Mouse (Mus musculus): ENCODE data around the gene Mrpl14. TPM values are rescaled to one million over a fixed set of nuclear protein-coding genes. Genes with fewer than 3 reads are reported as not detected.

Mrpl14 gene
- polyA plus RNA-seq, 1 experiment: 106 TPM

DNA sequence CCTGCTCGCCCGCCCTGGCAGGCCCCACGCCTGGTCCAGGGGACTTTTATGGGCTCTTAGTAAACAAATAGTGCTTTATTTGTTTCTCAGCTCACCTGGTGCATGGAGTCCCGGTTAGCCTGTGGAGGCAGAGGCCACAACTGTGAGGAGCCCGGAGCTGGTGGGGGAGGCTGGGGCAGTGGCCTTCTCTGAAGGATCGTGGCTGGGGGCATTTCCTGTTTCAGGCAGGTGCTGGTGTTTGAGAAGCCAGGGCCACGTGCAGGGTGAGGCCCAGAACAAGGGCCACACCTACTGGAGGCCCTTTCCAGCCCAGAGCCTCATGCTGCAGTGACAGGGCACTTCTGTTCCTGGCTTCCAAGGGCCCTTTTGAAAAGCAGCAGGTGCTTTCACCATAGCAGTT, 40.1 kb downstream of the Mrpl14 start:
- DNase-seq (ENCODE audit: low spot score): no peak

DNA sequence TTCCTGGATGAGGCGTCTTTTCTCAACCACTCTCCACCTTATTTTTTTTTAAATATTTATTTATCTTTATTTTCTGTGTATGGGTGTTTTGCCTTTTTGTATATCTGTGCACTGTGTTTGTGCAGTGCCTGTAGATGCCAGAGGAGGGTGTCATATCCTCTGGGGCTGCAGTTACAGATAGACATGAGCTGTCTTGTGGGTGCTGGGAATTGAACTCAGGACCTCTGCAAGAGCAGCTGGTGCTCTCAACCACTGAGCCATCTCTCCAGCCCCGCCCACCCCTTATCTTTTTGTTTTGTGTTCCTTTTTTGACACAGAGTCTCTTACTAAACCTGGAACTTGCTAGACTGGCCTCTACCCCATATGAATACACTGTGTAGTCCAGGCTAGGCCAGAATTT, 41.4 kb downstream of the Mrpl14 start:
- no peak for DNase-seq (ENCODE audit: low spot score)

DNA sequence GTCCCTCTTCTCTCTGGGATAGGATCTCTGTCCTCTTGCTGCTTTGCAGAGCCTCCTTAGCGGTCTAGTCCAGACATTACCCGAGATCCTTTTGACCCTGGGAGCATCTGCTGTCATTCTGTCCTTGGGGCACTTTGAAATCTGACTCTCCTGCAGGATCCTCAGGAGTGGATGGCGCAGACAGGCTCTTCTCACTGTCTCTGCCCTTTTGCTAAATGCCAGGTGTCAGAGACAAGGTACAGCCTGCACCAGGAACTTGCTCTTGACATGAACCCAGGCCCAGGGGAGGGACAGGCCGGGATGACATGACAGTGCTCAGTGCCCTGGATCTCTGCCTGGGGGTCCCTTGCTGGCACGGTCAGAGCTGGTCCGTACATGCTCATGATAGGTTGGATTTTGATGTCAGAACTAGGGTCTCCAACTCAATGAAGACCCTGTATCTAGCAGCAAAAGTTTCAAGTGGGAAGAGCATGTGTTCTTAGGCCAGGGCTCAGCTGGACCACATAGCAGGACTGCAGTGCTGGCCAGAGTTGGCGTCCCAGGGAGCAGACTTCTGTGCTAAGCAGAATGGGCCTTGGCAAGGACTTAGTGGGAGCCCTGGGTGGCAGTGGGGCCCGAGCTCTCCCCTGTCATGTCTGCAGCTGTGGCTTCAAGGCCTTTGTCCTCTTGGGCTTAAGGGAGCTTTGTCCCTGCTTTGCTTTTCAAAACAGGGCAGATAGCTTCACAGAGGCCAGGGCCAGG, 42.0 kb downstream of the Mrpl14 start:
- no peak for DNase-seq (ENCODE audit: low spot score)

DNA sequence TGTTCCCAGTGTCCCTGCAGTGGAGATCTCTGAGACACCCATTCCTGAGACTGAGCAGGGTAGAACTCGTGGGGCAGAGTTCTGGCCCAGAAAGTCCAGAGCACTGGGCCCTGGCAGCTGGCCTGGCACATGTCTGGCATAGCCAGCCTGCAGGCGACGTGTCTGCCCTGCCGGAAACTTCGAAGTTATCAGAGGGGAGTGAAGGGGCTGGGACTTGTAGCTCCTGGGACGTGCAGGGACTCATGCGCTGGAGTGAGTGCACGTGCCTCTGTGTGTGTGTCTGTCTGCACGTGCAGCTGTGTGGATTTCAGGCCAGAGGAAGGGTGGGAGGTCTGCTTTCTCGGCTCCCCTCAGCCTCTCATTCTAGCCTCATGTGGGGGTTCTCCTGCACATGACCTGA, 43.3 kb downstream of the Mrpl14 start:
- no peak for DNase-seq (ENCODE audit: low spot score)

DNA sequence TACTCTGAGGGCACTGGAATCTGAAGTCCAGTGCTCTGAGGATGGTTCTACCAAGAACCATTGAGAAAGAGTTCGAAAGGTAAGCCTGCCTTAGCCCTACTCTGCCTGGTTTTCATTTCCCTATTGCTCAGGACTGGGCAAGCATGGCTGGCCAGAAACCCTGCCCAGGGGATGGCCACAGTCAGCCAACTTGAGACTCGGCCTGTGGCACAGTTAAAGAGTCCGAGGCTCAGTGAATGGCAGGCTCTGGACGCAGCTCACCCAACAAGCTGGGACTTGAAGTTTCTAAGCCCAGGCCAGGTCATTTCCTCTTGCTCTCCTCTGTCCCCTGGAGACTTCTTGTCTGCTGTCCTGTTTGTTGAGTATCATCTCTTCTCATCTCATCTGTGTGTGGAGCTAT, 44.6 kb downstream of the Mrpl14 start:
- DNase-seq (ENCODE audit: low spot score): no peak

DNA sequence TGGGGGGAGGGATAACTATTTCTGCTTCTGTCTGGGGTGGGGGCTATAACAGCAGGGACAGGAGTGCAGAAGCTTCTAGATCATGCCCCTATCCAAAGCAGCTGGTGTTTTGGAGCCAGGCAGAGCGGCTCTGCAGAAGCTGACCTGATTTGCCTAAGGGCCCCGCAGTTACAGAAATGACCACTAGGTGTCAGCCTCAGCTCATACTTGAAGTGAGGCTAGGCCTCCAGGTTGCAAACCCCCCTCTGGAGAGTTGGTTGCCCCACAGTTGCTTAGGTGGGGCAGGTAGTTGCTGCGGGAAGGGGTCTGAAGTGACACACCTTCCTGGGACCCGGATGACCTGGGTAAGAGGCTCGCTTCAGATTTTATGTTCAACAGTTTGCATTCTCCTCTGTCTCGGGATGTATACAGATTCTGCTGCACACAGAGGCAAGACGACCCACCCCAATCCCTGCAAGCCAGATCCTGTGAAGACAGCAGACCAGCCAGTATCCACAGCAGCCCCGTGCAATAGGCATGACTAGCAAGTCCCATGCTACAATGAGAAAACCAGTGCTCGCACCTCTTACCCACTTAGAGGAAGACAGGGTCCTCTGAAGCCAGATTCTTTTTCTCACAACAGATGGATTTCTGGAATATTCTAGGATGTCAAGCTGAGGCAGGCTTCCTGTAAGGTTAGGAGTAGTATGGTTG, 45.2 kb downstream of the Mrpl14 start:
- DNase-seq (ENCODE audit: low spot score): peak; percentile 74

DNA sequence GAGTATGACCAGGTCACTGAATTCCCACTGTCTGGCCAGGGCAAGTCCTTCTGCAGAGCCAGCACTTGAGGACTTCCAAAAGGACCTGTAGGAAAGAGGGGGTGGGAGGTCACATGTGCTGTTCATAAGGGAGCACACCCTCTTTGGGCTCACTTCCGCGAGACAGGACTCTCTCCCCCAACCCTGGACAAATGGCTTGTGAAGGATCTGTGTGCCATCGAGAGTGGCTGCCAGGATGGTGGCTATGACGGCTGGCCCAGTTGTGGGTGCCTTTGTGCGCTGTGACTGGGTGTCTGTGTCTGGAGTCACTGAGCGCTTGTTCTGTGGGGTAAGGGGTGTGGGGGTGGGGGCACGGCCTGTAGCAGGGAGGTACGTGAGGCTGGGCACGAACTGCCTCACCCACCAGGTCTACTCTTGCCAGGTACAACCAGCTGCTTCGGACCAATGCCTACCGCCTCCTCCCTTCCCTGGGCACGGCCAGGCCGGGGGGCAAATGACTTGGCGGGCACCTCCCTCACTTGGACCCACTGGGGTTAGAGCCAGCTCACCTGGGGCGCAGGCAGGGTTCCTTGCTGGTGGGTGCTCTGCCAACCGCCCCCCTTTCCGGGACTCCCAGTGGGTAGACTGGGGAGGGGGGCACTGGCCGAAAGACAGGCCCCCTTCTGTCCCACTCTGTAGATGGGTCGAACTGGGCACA, 47.1 kb downstream of the Mrpl14 start:
- no peak for DNase-seq (ENCODE audit: low spot score)

DNA sequence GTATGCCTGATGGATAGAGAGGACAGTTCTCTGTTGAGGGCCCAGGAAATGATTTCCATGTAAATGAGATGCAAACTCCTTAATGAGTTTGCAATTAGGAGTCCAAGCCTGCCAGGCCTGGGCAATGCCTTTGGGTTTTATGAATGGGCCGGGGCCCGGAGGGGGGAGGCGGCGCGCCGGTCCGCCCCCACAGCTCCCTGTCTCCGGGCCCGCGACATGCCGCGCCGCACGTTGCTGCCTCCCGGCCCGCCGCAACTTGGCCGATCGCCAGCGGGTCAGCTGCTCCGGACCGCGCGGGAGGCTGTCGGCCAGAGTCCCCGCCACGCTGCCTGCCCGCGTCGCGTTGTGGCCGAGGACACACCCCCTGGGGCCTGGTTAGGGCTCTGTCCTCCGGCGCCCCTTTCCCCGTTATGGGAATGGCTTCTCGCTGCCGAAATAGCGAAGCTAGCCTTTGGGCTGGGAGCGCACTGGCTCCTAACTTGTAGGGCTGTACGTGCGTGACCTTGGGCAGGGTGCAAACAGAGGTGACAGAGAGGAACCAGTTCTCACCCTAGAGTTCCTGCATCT, 47.7 kb downstream of the Mrpl14 start, which contains the start of gene 1600014C23Rik:
Gene 1600014C23Rik, minus strand, starts transcription at position 110 of the 567 bp plus-strand sequence.
- no peak for DNase-seq (ENCODE audit: low spot score)

DNA sequence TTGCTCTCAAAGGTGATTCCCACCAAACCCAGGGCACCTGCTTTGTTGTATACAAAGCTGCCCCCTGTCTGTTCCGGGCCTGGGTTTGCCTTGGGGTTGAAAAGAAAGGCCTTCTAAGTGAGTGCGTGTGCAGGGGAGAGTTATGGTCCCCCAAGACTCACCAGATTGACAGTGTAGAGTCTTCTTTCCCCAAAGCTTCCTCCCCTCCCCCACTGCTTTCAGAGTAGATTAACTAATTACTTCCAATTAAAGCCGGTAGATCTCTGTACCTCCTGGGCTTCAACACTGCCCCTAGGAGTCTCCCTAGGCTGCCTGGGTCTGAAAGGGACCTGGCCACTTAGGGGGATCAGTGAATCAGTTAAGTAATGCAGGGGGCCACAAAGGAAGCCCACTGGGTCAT, 48.2 kb downstream of the Mrpl14 start:
- DNase-seq (ENCODE audit: low spot score): no peak

DNA sequence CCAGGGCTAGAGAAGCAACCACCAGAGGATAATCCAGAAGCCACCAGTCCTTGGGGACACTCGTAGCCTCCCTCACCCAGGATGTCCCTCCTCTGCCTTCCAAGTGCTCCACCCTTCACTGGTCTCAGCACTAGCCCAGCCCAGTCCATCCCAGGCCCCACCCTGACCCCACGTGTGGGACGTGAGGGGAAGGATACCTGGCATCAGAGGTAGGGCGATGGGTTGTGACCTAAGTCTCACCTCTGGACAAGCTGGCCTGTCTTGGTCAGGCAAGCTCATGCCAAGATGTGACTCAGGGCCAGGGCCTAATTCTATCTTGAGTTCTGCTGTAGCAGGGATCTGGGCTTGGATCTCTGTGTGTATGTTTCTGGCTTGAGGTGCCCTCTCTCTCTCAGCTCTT, 48.8 kb downstream of the Mrpl14 start:
- DNase-seq (ENCODE audit: low spot score): no peak

DNA sequence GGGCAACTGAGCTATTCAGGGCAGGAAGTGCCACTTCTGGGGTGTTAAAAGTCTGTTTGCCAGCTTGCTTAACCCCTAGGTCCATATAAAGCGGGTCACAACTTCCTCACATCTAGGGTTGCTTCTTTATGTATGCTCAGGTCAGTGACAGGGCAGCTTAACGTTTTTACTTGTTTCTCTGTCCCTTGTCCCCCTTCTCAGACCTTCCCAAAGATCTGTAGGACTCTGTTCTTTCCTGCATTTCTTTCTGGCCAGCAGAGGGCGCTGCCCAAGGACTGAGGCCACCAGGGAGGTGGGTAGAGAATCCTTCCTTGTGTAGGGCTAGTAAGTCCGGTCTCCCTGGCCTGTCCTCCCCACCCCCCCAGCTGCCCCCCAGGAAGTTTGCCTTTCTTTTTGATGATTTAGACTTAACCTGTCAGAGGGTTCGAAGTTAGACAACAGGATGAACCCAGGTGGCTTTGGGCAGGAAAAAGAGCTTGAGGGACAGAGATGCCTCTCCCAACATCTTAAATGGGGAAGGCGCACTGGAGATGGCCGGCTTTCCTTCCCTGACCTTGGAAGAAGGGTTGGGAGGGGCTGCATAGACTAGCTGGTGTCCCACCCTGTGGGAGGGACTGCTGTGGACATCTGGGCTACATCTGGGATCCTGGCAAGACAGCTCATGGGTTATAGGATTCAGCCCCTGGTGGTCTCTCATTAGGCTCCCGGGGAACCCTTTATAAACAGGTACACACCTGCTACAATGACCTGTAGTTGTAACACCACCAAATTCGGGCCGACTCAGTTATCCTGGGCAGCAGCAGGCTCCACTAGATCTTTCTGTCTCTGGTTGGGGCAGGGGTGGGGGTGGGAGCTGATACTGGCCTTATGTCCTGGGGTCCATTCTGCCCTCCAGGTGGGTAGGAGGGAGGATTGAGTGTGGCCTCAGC, 49.5 kb downstream of the Mrpl14 start:
- DNase-seq (ENCODE audit: low spot score): peak; percentile 66

DNA sequence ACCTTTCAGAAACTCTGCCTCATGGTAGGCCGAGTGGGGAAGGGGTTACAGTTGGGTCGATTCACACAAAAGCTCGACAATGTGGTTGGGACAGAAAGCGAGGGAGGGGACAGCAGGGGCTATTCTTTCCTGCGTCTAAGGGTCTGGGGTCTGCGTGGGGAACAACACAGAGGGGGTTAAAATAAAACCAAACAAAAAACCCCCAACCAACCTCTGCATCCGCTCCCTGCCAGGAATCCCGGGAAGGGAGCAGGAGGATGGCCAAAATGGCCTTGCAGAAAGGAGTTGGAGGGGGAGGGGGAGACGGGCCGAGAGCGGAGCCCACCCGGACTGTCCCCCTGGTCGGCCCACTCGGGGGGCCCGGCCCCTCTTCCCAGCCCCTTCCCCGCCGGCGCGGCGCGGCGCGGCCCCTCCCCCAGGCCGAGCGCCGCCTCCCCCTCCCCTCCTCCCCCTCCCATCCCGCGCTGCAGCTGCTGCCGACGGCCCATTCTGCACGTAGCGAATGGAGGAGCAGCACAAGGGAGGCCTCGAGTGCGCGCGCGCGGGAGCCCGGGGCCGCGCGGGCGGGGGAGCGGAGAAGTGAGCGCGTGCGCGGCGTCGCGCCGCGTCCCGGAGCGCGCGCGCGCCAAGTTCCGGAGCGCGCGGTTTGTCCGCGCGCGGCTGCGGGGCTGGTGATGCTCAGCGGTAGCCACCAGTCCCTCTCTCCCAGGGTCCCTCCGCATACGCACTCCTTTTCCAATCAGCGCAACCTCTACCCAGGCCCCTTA, 50.4 kb downstream of the Mrpl14 start:
- DNase-seq (ENCODE audit: low spot score): peak; percentile 64

DNA sequence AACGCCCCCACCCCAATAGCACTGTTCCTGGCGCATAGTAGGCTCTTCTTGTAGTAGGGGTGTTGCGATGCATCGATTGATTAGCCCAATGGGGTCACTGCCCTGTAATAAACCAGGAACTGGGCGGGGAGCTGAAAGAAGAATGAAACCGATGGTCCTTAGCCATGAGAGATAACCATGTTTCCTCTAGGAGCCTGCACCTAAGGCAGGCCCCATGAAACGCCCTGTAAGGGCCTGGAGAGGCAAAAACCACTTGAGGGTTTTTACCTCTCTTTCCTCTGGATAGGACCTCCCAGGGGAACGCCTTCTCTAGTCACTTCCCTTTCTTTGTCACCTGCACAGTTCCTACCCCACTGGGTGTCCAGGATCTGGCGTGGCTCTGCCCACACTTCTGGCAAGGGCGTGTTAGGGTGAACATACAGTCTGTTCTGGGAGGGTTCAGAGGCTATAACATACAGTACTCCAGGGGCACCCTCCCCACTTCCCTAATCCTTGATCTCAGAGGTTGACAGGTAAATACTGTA, 51.0 kb downstream of the Mrpl14 start:
- DNase-seq (ENCODE audit: low spot score): no peak

DNA sequence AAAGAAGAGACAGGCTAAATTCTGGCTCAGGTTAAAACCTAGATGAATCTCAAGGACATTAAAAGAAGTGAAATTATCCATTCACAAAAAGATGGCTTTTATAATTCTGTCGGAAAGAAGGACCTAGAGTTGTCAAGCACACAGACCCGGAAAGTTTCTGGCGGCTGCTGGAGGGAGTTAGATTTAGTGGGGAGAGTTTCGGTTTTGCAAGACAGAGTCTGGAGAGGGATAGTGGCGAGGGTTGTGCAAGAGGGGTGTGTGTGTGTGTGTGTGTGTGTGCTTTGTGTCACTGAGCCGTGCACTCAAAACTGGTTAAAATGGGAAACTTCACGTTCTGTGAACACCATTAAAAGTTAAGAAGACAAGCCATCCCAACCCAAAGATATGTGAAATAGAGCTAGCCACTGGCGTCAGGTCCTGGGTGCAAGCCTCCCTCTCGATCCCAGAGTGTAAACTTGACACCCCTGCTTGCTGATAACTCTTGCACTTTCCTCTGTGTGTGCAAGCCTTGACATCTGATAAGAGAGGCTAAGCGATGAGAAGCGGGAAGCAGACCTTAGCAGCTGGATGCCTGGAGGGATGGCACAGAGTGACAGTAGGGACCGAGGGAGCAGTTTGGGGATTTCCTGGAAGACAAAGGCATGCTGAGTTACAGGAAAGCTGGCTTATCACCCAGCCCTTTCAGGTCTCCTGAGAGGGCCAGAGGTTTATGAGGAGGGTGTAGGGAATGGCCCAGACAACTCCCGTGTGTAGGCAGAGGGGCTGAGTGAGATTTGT, 56.4 kb downstream of the Mrpl14 start:
- DNase-seq (ENCODE audit: low spot score): no peak

DNA sequence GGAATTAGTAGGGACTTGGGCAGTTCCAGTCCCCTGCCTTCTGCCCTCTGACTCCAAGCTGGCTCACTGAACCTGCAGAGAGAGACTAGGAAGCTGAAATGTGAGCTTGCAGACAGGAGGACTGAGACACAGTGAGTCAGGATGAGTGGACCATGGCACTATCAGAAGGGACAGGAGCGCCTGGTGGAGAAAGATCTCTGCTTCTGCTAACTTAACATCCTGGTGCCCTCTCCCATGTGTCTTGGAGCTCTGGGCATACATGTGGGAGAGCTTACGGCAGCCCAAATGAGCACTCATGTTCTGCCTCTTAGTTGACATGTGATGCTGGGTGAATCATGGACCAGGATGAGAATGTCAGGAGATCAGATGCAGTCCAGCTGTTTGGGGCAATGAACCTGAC, 59.5 kb downstream of the Mrpl14 start:
- DNase-seq (ENCODE audit: low spot score): no peak

DNA sequence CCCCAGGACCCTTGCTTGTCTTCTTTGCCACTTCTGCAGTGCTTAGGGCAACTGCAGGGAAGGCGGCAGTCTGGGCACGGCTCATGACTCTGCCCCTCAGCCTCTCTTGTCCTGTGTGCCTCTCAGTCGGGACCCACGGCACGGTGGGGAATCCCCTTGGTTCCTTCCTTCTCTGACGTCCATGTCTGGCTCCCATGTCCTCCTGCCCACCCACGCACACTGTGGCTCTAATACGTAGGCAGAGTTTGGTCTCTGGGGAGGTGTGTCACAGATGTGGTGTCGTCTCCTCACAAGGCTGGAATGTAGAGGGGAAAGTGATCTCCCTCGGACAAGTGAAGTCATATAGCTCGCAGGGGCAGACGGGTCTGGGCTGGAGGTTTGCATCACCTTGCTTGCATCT, 60.6 kb downstream of the Mrpl14 start:
- DNase-seq (ENCODE audit: low spot score): no peak

DNA sequence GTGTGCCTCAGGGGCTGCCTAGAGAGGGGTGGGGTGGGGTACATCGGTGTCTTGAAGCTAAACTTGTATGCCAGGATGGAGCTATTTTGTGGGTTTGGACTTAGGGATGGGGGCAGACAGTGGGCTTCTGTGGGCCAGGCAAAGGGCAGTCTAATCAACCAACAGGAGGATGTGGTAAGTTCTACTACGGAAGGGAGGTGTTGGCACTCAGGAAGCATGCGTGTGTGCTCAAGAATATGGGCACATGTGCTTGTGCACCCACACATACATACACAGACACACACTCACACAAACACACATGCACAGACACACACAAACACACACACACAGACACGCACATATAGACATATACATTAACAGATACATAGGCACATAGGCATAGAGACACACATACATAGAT, 61.2 kb downstream of the Mrpl14 start:
- DNase-seq (ENCODE audit: low spot score): no peak

Data from urinary bladder, adult 2 months (tissue).